8 mouse cellular contexts compared by ENCODE assay signal in the genomic region with DNA sequence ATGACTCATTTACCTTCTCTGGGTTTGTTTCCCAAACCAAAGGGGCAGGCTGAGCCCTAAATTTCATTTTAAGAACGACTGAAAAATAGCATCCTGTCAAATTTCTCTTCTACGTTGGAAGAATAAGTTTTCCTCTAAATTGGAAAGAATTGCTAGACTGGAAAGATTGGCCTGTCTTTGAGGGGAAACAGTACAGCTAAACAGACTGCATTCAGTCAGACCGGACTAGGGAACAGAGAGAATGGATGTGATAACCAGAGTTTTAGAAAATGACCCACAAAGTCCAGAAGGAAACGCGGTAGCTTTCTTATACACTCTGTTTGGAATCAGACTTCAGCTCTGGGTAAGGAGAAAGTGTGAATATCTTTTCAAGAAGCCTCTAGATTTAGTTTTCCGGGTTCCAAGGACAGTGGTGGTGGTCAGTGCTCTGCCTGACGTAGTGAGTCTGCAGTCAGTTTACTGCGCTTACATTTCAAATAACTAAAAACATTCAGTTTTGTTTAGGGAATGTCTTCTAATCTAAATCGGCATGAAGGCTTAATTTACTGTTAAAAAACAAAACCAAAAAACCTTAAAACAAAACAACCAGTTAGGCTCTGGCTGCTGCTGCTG. TPM values are rescaled to one million over a fixed set of nuclear protein-coding genes. Genes with fewer than 3 reads are reported as not detected.
DNase-seq lines count a peak whose midpoint lies in the region; ATAC-seq lines count a peak whose summit lies in the region.

No protein-coding gene starts in this region.

- 0 out of 2 replicates have a peak, but pooled peaks cover 8% of the 10 kb centered on the region for H3K36me3 ChIP-seq in heart, embryonic 14.5 days (ENCODE audit: control insufficient read depth, insufficient read depth, low read length)
- 0 out of 2 replicates have a peak, but pooled peaks cover under 1% of the 10 kb centered on the region for H3K36me3 ChIP-seq in hindbrain, embryonic 12.5 days
- H3K36me3 ChIP-seq in midbrain, embryonic 15.5 days (replicated peaks): no peaks in the 10 kb centered on the region

- H3K9ac ChIP-seq in heart, embryonic 14.5 days (ENCODE audit: low read length): peak overlapping the region; percentile 67
- peak overlapping the region; percentile 57 for H3K9ac ChIP-seq in hindbrain, embryonic 12.5 days
- H3K9ac ChIP-seq in midbrain, embryonic 15.5 days: peak overlapping the region; percentile 35

- 30% methylated on average over 9 of the region's 9 CpGs for WGBS in heart, embryonic 14.5 days
- WGBS in hindbrain, embryonic 12.5 days: 43% methylated on average over 9 of the region's 9 CpGs
- 37% methylated on average over 9 of the region's 9 CpGs for WGBS in midbrain, embryonic 15.5 days

- ATAC-seq in heart, embryonic 14.5 days (ENCODE audit: insufficient number of reproducible peaks, insufficient read depth, low FRiP score, low read depth): no peak
- no peak for ATAC-seq in hindbrain, embryonic 12.5 days (ENCODE audit: low FRiP score)
- no peak for ATAC-seq in midbrain, embryonic 15.5 days (replicated peaks)

- DNase-seq in heart, postnatal 4 days: no peak
- DNase-seq in Muller cell, postnatal 12 days (ENCODE audit: inconsistent ontology term): peak; percentile 65
- no peak for DNase-seq in frontal cortex, adult 2 months (ENCODE audit: extremely low spot score in 1 of 2, low spot score in 1 of 2)
- no peak for DNase-seq in adrenal gland, adult 8-10 months
- DNase-seq in right cerebral cortex, adult 18-20 months: no peak

- peak overlapping the region; percentile 66 to 84 for H3K27ac ChIP-seq in heart, embryonic 14.5 days (replicated peaks in 1 of 2; ENCODE audit: control insufficient read depth in 1 of 2, insufficient read depth in 1 of 2, low read depth in 2 of 2, low read length in 2 of 2)
- peak overlapping the region; percentile 64; the same call in 1 of the 2 replicates for H3K27ac ChIP-seq in hindbrain, embryonic 12.5 days
- H3K27ac ChIP-seq in midbrain, embryonic 15.5 days: peak overlapping the region; percentile 74

- no peaks in the 10 kb centered on the region for H3K27me3 ChIP-seq in heart, embryonic 14.5 days (ENCODE audit: control insufficient read depth, insufficient read depth, low read length)
- no peaks in the 10 kb centered on the region for H3K27me3 ChIP-seq in hindbrain, embryonic 12.5 days
- no peaks in the 10 kb centered on the region for H3K27me3 ChIP-seq in midbrain, embryonic 15.5 days (replicated peaks)

- H3K4me2 ChIP-seq in heart, embryonic 14.5 days (ENCODE audit: low read length): peak overlapping the region; percentile 68
- H3K4me2 ChIP-seq in hindbrain, embryonic 12.5 days (replicated peaks): peak overlapping the region; percentile 59
- peak overlapping the region; percentile 57 for H3K4me2 ChIP-seq in midbrain, embryonic 15.5 days

- H3K4me3 ChIP-seq in heart, embryonic 14.5 days (ENCODE audit: control insufficient read depth in 1 of 2, insufficient read depth in 1 of 2, low read depth in 1 of 2, low read length in 2 of 2): peak overlapping the region; percentile 39 to 48
- H3K4me3 ChIP-seq in hindbrain, embryonic 12.5 days: peak overlapping the region; percentile 42
- peak overlapping the region; percentile 41 for H3K4me3 ChIP-seq in midbrain, embryonic 15.5 days

- H3K4me1 ChIP-seq in heart, embryonic 14.5 days (ENCODE audit: control insufficient read depth in 2 of 2, insufficient read depth in 2 of 2, low read length in 2 of 2): peaks cover 6 to 33% of the 10 kb centered on the region in 2 experiments
- peaks cover 18% of the 10 kb centered on the region for H3K4me1 ChIP-seq in hindbrain, embryonic 12.5 days
- H3K4me1 ChIP-seq in midbrain, embryonic 15.5 days: peaks cover 25% of the 10 kb centered on the region

- no peaks in the 10 kb centered on the region for H3K9me3 ChIP-seq in heart, embryonic 14.5 days (ENCODE audit: control insufficient read depth, low read length)
- H3K9me3 ChIP-seq in hindbrain, embryonic 12.5 days (replicated peaks): no peaks in the 10 kb centered on the region
- no peaks in the 10 kb centered on the region for H3K9me3 ChIP-seq in midbrain, embryonic 15.5 days

RNA-seq across cellular contexts. Expression of gene Fkbp7, which starts 0.7 kb away (rescaled TPM):
- polyA plus RNA-seq in heart, embryonic 14.5 days (2014; fragmentation: Nextera tagmentation; extraction: Ambion mirVana): 73.8 and 85.0 TPM in 2 replicates
- total RNA-seq in heart, postnatal 4 days (2021): 10 to 100 TPM; 23.8 to 30.0 TPM
- 32.6 and 34.9 TPM in 2 replicates for polyA plus RNA-seq in hindbrain, embryonic 12.5 days (2016; fragmentation: Nextera tagmentation; extraction: Ambion mirVana)
- polyA plus RNA-seq in midbrain, embryonic 15.5 days (2015; fragmentation: Nextera tagmentation; extraction: Ambion mirVana): 11.8 and 13.9 TPM in 2 replicates
- 7.2 and 9.2 TPM in 2 replicates for polyA plus RNA-seq in frontal cortex, adult 2 months (2012; rRNA removed)
- 10 to 100 TPM; 24.4 to 43.0 (median 30.1) TPM for total RNA-seq in adrenal gland, adult 8-10 months (2022)

RNA-seq across cellular contexts. Expression of gene Plekha3, which starts 2.8 kb away (rescaled TPM):
- polyA plus RNA-seq in heart, embryonic 14.5 days (2014; fragmentation: Nextera tagmentation; extraction: Ambion mirVana): 10.0 and 13.0 TPM in 2 replicates
- 10 to 100 TPM; 21.5 to 22.5 TPM for total RNA-seq in heart, postnatal 4 days (2021)
- 16.8 and 18.7 TPM in 2 replicates for polyA plus RNA-seq in hindbrain, embryonic 12.5 days (2016; fragmentation: Nextera tagmentation; extraction: Ambion mirVana)
- 10.5 TPM in 2 replicates for polyA plus RNA-seq in midbrain, embryonic 15.5 days (2015; fragmentation: Nextera tagmentation; extraction: Ambion mirVana)
- 32.7 and 34.0 TPM in 2 replicates for polyA plus RNA-seq in frontal cortex, adult 2 months (2012; rRNA removed)
- total RNA-seq in adrenal gland, adult 8-10 months (2022): 10 to 100 TPM; 45.0 to 61.3 (median 49.9) TPM

RNA-seq across cellular contexts. Expression of gene Pjvk, which starts 24.0 kb away (rescaled TPM):
- polyA plus RNA-seq in heart, embryonic 14.5 days (2014; fragmentation: Nextera tagmentation; extraction: Ambion mirVana): 0.18 TPM in 1 of 2 replicates, not detected in the other
- total RNA-seq in heart, postnatal 4 days (2021): not detected
- polyA plus RNA-seq in hindbrain, embryonic 12.5 days (2016; fragmentation: Nextera tagmentation; extraction: Ambion mirVana): 0.51 and 0.52 TPM in 2 replicates
- 0.65 and 0.93 TPM in 2 replicates for polyA plus RNA-seq in midbrain, embryonic 15.5 days (2015; fragmentation: Nextera tagmentation; extraction: Ambion mirVana)
- polyA plus RNA-seq in frontal cortex, adult 2 months (2012; rRNA removed): 0.06 and 0.40 TPM in 2 replicates
- total RNA-seq in adrenal gland, adult 8-10 months (2022): not detected

RNA-seq across cellular contexts. Expression of gene Prkra, which starts 24.4 kb away (rescaled TPM):
- 37.8 and 38.9 TPM in 2 replicates for polyA plus RNA-seq in heart, embryonic 14.5 days (2014; fragmentation: Nextera tagmentation; extraction: Ambion mirVana)
- 10 to 100 TPM; 20.7 to 22.6 TPM for total RNA-seq in heart, postnatal 4 days (2021)
- 96.4 and 97.1 TPM in 2 replicates for polyA plus RNA-seq in hindbrain, embryonic 12.5 days (2016; fragmentation: Nextera tagmentation; extraction: Ambion mirVana)
- polyA plus RNA-seq in midbrain, embryonic 15.5 days (2015; fragmentation: Nextera tagmentation; extraction: Ambion mirVana): 104 and 108 TPM in 2 replicates
- polyA plus RNA-seq in frontal cortex, adult 2 months (2012; rRNA removed): 23.2 and 26.8 TPM in 2 replicates
- 10 to 100 TPM; 26.5 to 32.4 (median 28.1) TPM for total RNA-seq in adrenal gland, adult 8-10 months (2022)
